Mouse (Mus musculus) WW6 (cell line): ENCODE data around the gene 4930433I11Rik.
A peak's percentile ranks its signal among the peaks of the same experiment; 100 is the strongest.
"Not testable (repeated sequence)": the region's sequence is repeated elsewhere in the genome, so short reads cannot be mapped to it uniquely, and the experiment has no call there.

Source experiments
- DNase-seq: peaks from one replicate; pipeline ENCODE4 v3.0.0-alpha.2; 2013; ENCODE audit warnings: low read depth, low spot score

4930433I11Rik gene

GRCm38 (mm10) chr7:40987243-40987642 is at the start of gene 4930433I11Rik:
Gene 4930433I11Rik, plus strand, starts transcription at chr7:40987543.
- no peak for DNase-seq

GRCm38 (mm10) chr7:40939371-40939770 is 48.0 kb upstream of the 4930433I11Rik start:
- DNase-seq: no peak

- peak; percentile 4 for DNase-seq
These were observed 45.0 kb upstream of the 4930433I11Rik start for GRCm38 (mm10) chr7:40942233-40942935.

GRCm38 (mm10) chr7:41032419-41032818 is 45.1 kb downstream of the 4930433I11Rik start, which contains the start of gene Gm4884:
Gene Gm4884, plus strand, starts transcription at chr7:41032719.
- DNase-seq: not testable (repeated sequence)

GRCm38 (mm10) chr7:41044058-41044457 is 56.7 kb downstream of the 4930433I11Rik start:
- not testable (repeated sequence) for DNase-seq
